Mouse (Mus musculus): ENCODE results near the gene Fzd2. TPM values are rescaled to one million over a fixed set of nuclear protein-coding genes. Genes with fewer than 3 reads are reported as not detected.
"Not testable (repeated sequence)": the region's sequence is repeated elsewhere in the genome, so short reads cannot be mapped to it uniquely, and the experiment has no call there.

Gene Fzd2
- polyA plus RNA-seq, 1 experiment from 2014 or later: 8.2 TPM

DNA sequence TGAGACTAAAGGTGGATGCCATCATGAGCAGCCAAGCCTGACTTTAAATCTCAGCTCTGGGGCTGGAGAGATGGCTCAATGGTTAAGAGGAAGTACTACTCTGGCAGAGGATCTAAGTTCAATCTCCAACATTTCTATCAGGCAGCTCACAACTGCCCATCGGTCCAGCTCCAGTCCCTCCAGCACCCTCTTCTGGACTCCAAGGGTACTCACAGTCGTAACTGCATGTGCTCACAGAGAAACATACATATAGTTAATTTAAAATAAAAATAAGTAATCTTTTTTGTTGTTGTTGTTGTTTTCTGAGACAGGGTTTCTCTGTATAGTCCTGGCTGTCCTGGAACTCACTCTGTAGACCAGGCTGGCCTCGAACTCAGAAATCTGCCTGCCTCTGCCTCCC is 4.3 kb upstream of the Fzd2 start:
- H3K27me3 ChIP-seq (ENCODE audit: control insufficient read depth, insufficient read depth, low read length): no peaks in the 10 kb centered on the region
- H3K4me1 ChIP-seq (replicated peaks; ENCODE audit: control insufficient read depth, insufficient read depth, low read length): no peaks in the 10 kb centered on the region
- ATAC-seq (ENCODE audit: low FRiP score): no peak
- 89% methylated on average over 3 of the region's 3 CpGs for WGBS
- no peak overlapping the region for H3K4me2 ChIP-seq (replicated peaks)
- no peaks in the 10 kb centered on the region for H3K9me3 ChIP-seq (ENCODE audit: control insufficient read depth, low read length)
- no peak overlapping the region for H3K4me3 ChIP-seq (replicated peaks; ENCODE audit: low read length)
- no peak for DNase-seq (ENCODE audit: low spot score)
- no peak overlapping the region for H3K27ac ChIP-seq
- H3K36me3 ChIP-seq (replicated peaks; ENCODE audit: control insufficient read depth, insufficient read depth): no peaks in the 10 kb centered on the region
- no peak overlapping the region for H3K9ac ChIP-seq

- Histone ChIP-seq H3K4me3 (replicated peaks; ENCODE audit: low read length) (peak overlapping the region; percentile 75), H3K9me3 (ENCODE audit: control insufficient read depth, low read length) (no peaks in the 10 kb centered on the region), H3K27ac (peak overlapping the region; percentile 86), H3K27me3 (ENCODE audit: control insufficient read depth, insufficient read depth, low read length) (peaks cover 10% of the 10 kb centered on the region; the same call in 1 of the 2 replicates), H3K36me3 (replicated peaks; ENCODE audit: control insufficient read depth, insufficient read depth) (no peaks in the 10 kb centered on the region), H3K9ac (peak overlapping the region; percentile 52; the same call in 1 of the 2 replicates), H3K4me2 (replicated peaks) (peak overlapping the region; percentile 89), H3K4me1 (replicated peaks; ENCODE audit: control insufficient read depth, insufficient read depth, low read length) (peaks cover 18% of the 10 kb centered on the region; the same call in 1 of the 2 replicates)
- under 1% methylated on average over 13 of the region's 13 CpGs for whole genome bisulfite sequencing
- ATAC-seq (ENCODE audit: low FRiP score) (no peak), DNase-seq (ENCODE audit: low spot score) (no peak)
Observed at GRCm38 (mm10) chr11:102602816-102603495, 1.2 kb upstream of the Fzd2 start.

DNA sequence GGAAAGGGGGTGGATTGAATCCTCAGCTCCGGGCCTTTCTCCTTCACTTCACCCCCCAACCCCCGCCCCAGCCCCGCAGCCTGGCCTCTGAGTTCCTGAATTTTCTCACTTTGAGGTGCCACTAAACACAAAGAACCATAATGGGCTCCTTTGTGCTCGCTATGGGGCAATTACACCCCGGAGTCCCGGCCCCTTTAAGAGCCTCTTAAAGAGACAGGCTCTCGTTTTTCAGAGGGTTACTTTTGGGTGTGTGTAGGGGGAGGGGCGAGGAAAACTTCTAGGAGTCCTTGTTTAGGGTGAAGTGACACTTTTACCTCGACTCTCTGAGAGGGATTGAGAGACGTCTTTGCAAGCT is 723 bp upstream of the Fzd2 start:
- H3K36me3 ChIP-seq (replicated peaks; ENCODE audit: control insufficient read depth, insufficient read depth): no peaks in the 10 kb centered on the region
- ATAC-seq (ENCODE audit: low FRiP score): peak; percentile 46
- H3K27ac ChIP-seq: peak overlapping the region; percentile 86
- 3% methylated on average over 10 of the region's 10 CpGs for WGBS
- H3K27me3 ChIP-seq (ENCODE audit: control insufficient read depth, insufficient read depth, low read length): peaks cover 10% of the 10 kb centered on the region; the same call in 1 of the 2 replicates
- H3K4me3 ChIP-seq (replicated peaks; ENCODE audit: low read length): peak overlapping the region; percentile 75
- peak overlapping the region; percentile 89 for H3K4me2 ChIP-seq (replicated peaks)
- no peaks in the 10 kb centered on the region for H3K9me3 ChIP-seq (ENCODE audit: control insufficient read depth, low read length)
- H3K9ac ChIP-seq: peak overlapping the region; percentile 52; the same call in 1 of the 2 replicates
- peak; percentile 66 for DNase-seq (ENCODE audit: low spot score)
- peaks cover 18% of the 10 kb centered on the region; the same call in 1 of the 2 replicates for H3K4me1 ChIP-seq (replicated peaks; ENCODE audit: control insufficient read depth, insufficient read depth, low read length)

DNA sequence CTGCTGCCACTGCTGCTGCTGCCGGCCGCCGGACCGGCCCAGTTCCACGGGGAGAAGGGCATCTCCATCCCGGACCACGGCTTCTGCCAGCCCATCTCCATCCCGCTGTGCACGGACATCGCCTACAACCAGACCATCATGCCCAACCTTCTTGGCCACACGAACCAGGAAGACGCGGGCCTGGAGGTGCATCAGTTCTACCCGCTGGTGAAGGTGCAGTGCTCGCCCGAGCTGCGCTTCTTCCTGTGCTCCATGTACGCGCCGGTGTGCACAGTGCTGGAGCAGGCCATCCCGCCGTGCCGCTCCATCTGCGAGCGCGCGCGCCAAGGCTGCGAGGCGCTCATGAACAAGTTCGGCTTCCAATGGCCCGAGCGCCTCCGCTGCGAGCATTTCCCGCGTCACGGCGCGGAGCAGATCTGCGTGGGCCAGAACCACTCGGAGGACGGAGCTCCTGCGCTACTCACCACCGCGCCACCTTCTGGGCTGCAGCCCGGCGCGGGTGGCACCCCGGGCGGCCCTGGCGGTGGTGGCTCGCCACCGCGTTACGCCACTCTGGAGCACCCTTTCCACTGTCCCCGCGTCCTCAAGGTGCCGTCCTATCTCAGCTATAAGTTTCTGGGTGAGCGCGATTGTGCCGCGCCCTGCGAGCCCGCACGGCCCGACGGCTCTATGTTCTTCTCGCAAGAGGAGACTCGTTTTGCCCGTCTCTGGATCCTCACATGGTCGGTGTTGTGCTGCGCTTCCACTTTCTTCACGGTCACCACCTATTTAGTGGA is 769 bp downstream of the Fzd2 start:
- H3K4me1 ChIP-seq (replicated peaks; ENCODE audit: control insufficient read depth, insufficient read depth, low read length): peaks cover 21% of the 10 kb centered on the region; the same call in 1 of the 2 replicates
- DNase-seq (ENCODE audit: low spot score): peak; percentile 67

DNA sequence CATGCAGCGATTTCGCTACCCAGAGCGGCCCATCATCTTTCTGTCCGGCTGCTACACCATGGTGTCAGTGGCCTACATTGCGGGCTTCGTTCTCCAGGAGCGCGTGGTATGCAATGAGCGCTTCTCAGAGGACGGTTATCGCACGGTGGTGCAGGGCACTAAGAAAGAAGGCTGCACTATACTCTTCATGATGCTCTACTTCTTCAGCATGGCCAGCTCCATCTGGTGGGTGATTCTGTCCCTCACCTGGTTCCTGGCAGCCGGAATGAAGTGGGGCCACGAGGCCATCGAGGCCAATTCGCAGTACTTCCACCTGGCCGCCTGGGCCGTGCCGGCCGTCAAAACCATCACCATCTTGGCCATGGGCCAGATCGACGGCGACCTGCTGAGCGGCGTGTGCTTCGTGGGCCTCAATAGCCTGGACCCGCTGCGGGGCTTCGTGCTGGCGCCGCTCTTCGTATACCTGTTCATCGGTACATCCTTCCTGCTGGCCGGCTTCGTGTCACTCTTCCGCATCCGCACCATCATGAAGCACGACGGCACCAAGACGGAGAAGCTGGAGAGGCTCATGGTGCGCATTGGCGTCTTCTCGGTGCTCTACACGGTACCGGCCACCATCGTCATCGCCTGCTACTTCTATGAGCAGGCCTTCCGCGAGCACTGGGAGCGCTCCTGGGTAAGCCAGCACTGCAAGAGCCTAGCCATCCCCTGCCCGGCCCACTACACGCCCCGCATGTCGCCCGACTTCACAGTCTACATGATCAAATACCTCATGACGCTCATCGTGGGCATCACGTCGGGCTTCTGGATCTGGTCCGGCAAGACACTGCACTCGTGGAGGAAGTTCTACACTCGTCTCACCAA is 1.6 kb downstream of the Fzd2 start:
- H3K9me3 ChIP-seq (ENCODE audit: control insufficient read depth, low read length): no peaks in the 10 kb centered on the region
- H3K4me1 ChIP-seq (replicated peaks; ENCODE audit: control insufficient read depth, insufficient read depth, low read length): peaks cover 21% of the 10 kb centered on the region; the same call in 1 of the 2 replicates
- under 1% methylated on average over 62 of the region's 62 CpGs for WGBS
- ATAC-seq (ENCODE audit: low FRiP score) (no peak), DNase-seq (ENCODE audit: low spot score) (peak; percentile 33)
- H3K36me3 ChIP-seq (replicated peaks; ENCODE audit: control insufficient read depth, insufficient read depth): no peaks in the 10 kb centered on the region
- H3K4me2 ChIP-seq (replicated peaks): peak overlapping the region; percentile 89
- peak overlapping the region; percentile 75 for H3K4me3 ChIP-seq (replicated peaks; ENCODE audit: low read length)
- peak overlapping the region; percentile 71 for H3K9ac ChIP-seq
- H3K27me3 ChIP-seq (ENCODE audit: control insufficient read depth, insufficient read depth, low read length): peaks cover 10% of the 10 kb centered on the region; the same call in 1 of the 2 replicates
- peak overlapping the region; percentile 86 for H3K27ac ChIP-seq

More for the DNA sequence above, 769 bp downstream of the Fzd2 start:
- H3K9me3 ChIP-seq (ENCODE audit: control insufficient read depth, low read length): no peaks in the 10 kb centered on the region
- H3K27me3 ChIP-seq (ENCODE audit: control insufficient read depth, insufficient read depth, low read length): peaks cover 10% of the 10 kb centered on the region; the same call in 1 of the 2 replicates
- H3K36me3 ChIP-seq (replicated peaks; ENCODE audit: control insufficient read depth, insufficient read depth): no peaks in the 10 kb centered on the region
- under 1% methylated on average over 74 of the region's 74 CpGs for WGBS
- peak overlapping the region; percentile 71 for H3K9ac ChIP-seq
- peak overlapping the region; percentile 89 for H3K4me2 ChIP-seq (replicated peaks)
- peak; percentile 32 for ATAC-seq (ENCODE audit: low FRiP score)
- H3K27ac ChIP-seq: peak overlapping the region; percentile 86
- H3K4me3 ChIP-seq (replicated peaks; ENCODE audit: low read length): peak overlapping the region; percentile 75

GRCm38 (mm10) chr11:102606751-102607171 is 2.6 kb downstream of the Fzd2 start:
- Histone ChIP-seq H3K27ac (0 out of 2 replicates have a peak overlapping the region, but pooled peaks have one; percentile 86), H3K9me3 (ENCODE audit: control insufficient read depth, low read length) (no peaks in the 10 kb centered on the region), H3K27me3 (ENCODE audit: control insufficient read depth, insufficient read depth, low read length) (peaks cover 10% of the 10 kb centered on the region; the same call in 1 of the 2 replicates), H3K4me2 (replicated peaks) (peak overlapping the region; percentile 89), H3K9ac (peak overlapping the region; percentile 71), H3K4me1 (replicated peaks; ENCODE audit: control insufficient read depth, insufficient read depth, low read length) (peaks cover 21% of the 10 kb centered on the region; the same call in 1 of the 2 replicates), H3K4me3 (replicated peaks; ENCODE audit: low read length) (peak overlapping the region; percentile 75), H3K36me3 (replicated peaks; ENCODE audit: control insufficient read depth, insufficient read depth) (no peaks in the 10 kb centered on the region)
- ATAC-seq (ENCODE audit: low FRiP score): no peak
- WGBS: 1% methylated on average over 12 of the region's 12 CpGs
- no peak for DNase-seq (ENCODE audit: low spot score)

DNA sequence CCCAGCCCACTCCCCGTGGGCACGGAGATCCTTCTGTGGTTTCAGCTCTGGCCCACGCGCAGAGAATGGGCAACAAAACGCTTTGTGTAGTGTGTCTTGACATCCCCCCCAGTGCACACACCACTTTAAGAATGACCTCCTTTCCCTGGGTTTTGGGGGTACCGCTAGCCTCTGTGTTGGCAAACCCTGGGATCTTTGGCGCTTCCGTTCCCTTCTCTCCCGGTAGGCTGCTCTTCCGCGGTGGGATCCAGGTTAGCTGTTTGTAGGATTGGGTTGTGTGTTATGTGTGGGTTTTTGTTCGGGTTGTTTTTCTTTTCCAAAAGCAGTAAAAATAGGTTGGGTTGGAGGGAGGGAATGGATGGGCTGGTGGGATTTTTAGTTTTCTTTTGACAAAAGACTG is 3.0 kb downstream of the Fzd2 start:
- H3K36me3 ChIP-seq (replicated peaks; ENCODE audit: control insufficient read depth, insufficient read depth); H3K9me3 ChIP-seq (ENCODE audit: control insufficient read depth, low read length); DNase-seq (ENCODE audit: low spot score); ATAC-seq (ENCODE audit: low FRiP score): not testable (repeated sequence)
- H3K27ac ChIP-seq: 0 out of 2 replicates have a peak overlapping the region, but pooled peaks have one; percentile 27
- WGBS: 1% methylated on average over 12 of the region's 12 CpGs
- H3K27me3 ChIP-seq (ENCODE audit: control insufficient read depth, insufficient read depth, low read length): peaks cover 10% of the 10 kb centered on the region; the same call in 1 of the 2 replicates
- peaks cover 21% of the 10 kb centered on the region; the same call in 1 of the 2 replicates for H3K4me1 ChIP-seq (replicated peaks; ENCODE audit: control insufficient read depth, insufficient read depth, low read length)
- peak overlapping the region; percentile 89 for H3K4me2 ChIP-seq (replicated peaks)
- H3K4me3 ChIP-seq (replicated peaks; ENCODE audit: low read length): peak overlapping the region; percentile 75
- H3K9ac ChIP-seq: peak overlapping the region; percentile 71

- H3K4me3 ChIP-seq (replicated peaks; ENCODE audit: low read length): peak overlapping the region; percentile 75
- peaks cover 21% of the 10 kb centered on the region; the same call in 1 of the 2 replicates for H3K4me1 ChIP-seq (replicated peaks; ENCODE audit: control insufficient read depth, insufficient read depth, low read length)
- ATAC-seq (ENCODE audit: low FRiP score) (no peak), DNase-seq (ENCODE audit: low spot score) (no peak)
- 18% methylated on average over 10 of the region's 10 CpGs for WGBS
- H3K4me2 ChIP-seq (replicated peaks): peak overlapping the region; percentile 89
- H3K9me3 ChIP-seq (ENCODE audit: control insufficient read depth, low read length): no peaks in the 10 kb centered on the region
- H3K27ac ChIP-seq: no peak overlapping the region
- peak overlapping the region; percentile 71 for H3K9ac ChIP-seq
- H3K27me3 ChIP-seq (ENCODE audit: control insufficient read depth, insufficient read depth, low read length): peaks cover 10% of the 10 kb centered on the region; the same call in 1 of the 2 replicates
- H3K36me3 ChIP-seq (replicated peaks; ENCODE audit: control insufficient read depth, insufficient read depth): no peaks in the 10 kb centered on the region
Observed at GRCm38 (mm10) chr11:102607686-102608548, 3.7 kb downstream of the Fzd2 start.

Measured in hindbrain, embryonic 14.5 days (tissue).